Mouse (Mus musculus): ENCODE results near the gene Psd4.

Gene Psd4

DNA sequence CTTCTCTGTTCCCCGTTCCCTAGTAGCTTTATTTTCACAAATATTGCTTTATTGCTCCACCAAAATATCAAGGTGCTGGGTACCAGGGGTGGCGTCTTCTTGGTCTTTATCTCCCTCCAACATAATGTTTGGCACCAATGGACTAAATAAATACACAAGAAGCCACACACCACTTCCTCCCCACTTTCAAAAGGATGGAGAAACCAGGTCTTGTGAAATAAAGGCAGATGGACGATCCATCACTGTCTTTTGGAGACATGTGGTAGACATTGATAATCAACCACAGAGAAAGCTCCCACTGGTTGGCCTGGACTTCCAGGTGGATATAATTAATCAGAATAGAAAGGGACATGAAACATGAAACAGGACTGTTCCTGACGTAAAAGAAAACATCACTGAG, 62.4 kb downstream of the Psd4 start:
- in situ Hi-C loops (cut with MboI, MseI): no loop called here

DNA sequence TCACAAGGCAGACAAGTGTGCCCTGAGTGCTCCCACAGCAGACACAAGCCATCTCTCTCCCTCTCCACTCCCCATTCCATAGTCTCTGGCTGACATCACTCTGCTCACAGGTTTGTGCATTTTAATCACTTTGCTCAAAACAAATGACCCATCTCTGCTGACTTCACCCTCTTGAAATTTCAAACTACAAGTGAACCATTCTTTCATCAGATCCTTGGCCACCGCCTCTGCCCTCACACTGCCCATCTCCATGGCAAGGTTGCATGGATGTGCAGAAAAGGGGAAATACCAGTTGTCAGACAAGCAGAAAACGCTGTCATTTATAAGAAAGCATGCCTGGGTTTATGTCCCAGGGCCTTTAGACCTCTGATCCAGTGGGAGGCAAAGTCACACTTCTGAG, 67.3 kb downstream of the Psd4 start:
- in situ Hi-C loops (cut with MboI, MseI): no loop called here

DNA sequence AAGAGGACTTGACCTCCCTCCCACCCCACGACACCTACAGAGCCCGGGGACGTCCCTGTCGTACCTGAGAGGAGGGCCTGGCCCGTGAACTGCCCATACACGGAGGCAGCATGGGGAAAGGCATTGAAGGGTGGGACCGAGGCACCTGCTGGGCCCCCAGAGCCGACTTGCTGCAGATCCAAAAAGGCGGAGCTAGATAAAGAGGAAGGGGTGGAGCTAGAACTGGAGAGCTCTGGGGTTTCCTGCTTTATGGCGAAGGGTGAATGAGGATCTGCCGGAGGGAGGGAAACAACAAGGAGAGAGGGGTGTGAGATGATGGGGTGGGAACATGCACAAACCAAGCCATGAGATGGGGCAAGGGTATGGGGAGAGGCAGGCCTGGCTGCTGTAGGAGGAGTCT, 68.3 kb downstream of the Psd4 start:
- in situ Hi-C loops (cut with MboI, MseI): no loop called here

DNA sequence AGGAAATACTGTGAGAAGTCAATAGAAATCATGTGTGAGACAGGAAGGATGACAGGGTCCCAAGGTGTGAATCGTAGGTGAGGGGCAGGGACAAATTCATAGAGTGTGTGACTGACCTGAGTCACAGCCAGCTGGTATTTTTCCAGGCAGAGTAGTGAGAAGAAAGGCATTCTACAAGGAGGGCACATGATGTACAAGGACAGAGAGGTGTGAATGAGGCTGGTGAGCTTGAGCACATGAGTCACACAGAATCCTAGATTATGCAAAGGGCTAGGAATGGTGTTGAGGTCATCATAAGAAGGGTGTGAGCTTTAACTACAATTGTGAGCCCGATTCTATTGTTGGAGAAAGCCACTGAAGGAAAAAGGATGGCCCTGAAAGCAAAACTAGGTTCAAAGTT, 72.7 kb downstream of the Psd4 start:
- in situ Hi-C loops (cut with MboI, MseI): no loop called here

DNA sequence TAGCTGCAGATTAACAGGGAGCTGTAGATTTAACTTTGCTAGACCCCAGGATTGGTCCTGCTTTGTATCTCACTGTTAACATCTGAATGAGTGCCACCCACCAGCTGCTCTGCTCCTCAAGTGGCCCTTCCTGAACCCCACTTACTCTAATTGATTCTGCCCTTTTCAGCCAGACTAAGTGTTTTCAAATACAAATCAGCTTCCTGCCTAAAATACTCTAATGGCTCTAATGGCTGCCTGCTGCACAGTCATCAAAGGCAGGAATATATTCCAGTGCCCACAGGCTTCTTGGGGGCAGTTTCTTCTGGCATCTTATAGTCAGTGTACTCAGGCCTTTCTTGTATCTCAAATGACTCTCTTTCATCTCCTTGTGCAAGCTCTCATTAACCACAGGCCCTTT, 74.5 kb downstream of the Psd4 start:
- in situ Hi-C loops (cut with MboI, MseI): no loop called here

DNA sequence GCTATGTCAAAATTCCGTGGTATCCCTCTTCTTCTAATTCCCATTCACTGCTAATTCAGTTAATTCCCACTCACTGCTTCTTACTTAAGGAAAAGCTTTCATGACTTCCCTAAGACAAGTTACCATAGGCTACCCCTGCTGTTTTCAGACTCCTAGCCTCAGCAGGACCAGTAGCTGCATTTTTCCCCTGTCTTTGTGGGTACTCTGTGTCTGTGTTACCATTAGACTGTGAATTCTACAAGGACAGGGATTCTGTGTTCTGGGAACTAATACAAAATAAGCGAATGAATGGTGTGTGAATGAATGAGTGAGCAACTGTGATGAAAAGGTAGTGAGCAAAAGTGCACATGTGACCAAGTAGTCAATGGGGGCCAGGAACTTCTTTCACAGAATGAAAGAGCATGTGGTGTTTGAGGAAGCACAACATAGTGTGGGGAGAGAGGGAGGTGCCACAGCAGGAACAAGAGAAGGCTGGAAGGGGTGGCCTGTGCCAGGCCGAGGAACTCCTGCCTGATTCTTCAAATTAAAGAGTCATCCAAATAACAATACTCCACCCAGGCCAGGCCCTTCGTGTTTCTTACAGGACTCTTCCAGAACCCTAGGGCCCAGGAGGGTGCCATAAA, 75.0 kb downstream of the Psd4 start:
- in situ Hi-C loops (cut with MboI, MseI): no loop called here

DNA sequence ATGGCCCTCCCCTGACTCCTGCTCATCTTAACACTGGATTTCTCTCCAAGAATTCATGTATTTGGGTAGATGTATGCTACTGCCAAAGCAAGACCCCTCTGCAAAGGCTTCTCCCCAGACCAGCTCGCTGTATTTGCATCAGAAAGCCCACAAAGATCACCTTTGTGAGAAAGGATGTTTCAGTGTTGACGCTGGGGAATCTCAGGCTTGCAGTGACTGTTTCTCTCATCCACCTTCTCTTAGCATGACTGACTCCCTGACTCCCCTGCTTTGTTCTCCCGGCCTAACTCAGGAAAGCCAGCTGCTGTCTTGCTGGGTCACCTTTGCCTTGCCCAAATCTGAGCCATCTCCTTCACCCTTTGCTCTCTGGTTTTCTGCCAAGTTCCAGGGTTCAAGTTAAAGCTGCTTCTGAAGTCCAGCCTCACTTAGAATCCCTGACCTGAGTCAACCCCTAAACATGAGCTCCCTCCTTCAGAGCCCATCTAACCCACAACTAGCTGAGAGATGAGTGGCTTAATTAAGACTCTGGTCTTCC, 75.9 kb downstream of the Psd4 start:
- in situ Hi-C loops (cut with MboI, MseI): no loop called here

DNA sequence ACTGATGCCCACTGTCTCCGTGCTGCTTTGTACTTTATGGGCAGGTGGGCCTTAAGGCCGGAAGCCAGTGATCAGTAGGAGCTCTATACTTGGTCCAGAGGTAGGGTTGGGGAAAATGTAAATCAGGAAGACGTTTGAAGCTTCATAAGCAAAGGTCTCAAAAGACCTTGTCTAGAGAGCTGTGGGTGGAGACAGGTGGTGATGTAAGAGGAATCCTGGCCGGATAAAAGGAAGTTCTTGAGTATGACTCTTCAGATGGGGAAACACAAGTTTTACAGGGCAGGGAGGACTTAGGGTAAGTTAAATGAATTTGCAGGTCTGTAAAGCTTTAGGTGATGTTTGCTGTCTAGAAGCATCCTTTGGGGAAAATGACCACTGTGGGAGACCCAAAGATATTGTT, 81.7 kb downstream of the Psd4 start:
- in situ Hi-C loops (cut with MboI, MseI): no loop called here

DNA sequence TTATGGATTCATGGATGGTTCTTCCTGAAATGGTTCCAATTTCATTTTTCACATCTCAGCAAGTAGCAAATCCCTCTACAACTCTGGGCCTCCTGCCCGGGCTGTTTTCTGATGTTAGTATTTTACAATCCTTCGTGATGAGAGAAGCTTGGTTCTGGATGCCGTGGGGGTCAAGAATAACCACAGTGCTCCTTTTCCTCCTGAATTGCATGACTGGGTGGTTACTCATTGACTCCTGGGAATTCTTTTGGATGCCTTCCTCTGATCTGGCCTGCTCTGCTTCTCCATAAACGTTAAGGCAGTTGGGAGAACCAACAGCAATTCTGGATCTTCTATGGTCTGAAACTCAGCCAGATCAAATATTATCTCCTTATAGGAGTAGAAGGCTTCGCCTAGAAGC, 85.8 kb downstream of the Psd4 start:
- in situ Hi-C loops (cut with MboI, MseI): no loop called here

DNA sequence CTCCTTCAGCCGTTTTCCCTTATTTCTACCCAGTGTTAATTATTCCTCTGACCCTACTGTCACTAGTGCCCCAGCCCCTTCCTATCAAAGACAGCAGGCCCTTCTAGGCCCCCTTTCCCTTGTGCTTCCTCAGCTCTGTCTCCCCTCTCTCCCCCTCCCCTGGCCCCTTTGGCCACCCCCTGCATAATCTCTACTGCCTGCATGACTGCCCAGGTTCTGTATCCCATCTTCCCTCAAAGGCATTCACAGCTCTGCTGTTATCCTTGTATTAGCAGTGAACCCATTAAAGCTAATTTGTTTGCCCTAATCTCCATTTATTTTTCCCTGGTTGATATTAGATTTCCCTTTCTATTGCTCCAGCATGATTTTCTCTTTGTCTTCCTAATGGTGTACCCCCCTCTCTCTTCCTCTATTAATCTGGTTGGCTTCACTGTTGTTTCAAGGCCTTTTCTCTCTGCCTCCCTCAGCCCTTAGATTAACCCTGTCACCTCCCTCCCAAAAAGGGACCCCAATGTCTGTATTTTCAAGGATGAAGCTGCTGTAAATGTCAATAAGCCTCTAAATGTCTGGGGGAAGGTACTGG, 87.1 kb downstream of the Psd4 start:
- in situ Hi-C loops (cut with MboI, MseI): no loop called here

DNA sequence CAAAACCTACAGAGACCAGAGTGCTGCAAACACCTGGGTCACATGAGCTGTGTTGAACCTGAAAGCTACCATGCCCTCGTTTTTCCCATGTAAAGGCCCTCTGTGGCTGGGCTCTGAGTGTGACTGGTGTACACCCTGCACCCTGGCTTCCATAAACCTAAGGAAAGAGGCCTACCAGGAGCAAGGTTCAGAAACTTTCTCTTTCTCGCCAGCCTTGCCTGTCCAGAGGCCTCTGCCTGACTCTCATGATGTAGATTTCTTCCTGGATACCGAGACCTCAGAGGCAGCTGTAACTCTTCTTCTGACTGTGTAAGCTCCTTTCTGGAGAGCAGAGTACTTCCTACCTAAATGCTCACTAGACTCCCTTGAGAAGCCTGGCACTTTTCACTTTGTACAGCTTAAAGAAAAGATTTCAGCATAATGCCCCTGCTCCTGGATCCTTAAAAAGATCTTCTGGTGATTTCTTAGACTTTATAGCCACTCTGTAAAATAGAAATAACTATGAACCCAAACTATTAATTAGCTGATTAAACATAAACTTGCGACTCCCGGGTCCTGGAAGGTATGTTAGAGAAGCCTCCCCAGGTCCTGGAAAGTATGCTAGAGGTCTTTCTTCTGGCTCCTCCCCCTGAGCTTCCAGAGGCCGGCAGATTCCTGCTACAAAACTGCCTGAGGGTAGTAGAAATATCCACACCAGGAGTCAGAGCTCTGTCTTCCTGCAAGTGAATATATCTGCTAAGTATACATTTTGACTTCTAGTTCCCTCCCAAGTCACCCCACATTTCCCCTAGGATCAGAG, 87.9 kb downstream of the Psd4 start:
- in situ Hi-C loops (cut with MboI, MseI): no loop called here

DNA sequence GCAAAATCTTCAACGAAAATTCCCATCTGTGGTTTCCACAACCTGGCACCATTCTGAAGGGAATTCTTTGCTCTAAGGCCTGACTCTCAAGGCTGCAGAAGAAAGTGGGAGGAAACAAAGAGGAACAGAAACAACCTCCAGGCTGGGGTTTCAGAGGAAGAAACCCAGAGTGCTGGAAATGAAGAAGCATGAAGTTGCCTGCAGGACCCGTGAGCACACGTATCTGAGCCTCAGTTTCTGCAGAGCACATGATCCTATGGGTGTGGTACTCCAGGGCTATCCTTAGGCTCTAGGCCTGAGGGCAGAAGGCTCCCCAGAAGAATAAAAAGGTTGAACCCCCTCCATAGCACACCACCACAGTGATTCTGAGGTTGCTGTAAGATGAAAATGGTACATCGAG, 89.5 kb downstream of the Psd4 start:
- in situ Hi-C loops (cut with MboI, MseI): no loop called here

DNA sequence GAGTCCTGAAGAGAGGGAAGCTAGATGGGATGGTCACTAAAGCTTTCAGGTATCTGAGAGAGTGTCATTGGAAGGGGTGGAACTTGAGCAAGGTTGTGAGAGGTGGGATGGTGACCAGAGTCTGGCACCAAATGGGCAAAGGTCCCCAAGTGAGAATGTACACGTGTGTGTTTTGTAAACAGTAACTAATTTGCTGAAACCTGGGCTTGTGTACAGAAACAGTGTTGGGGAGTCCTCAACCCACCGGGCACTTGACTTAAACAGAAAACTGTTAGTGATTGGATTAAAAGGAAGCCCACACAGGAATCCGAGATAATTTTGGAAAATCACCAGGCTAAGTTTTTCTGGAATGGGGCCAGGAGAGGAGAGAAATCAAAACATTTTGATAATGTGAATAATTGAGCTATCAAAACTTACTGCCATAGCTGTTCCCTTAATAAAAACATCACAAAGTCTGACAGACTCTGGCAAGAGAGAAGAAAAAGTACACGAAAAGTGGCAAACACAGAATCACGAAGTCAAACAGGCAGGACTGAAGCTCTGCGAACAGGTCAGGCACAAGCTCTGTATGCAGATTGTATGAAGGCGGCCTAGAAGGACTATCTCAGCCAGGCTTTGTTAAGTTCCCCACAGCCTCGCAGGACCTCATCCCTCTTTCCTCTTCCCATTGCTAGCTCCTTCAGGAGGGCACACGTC, 92.9 kb downstream of the Psd4 start:
- in situ Hi-C loops (cut with MboI, MseI): no loop called here

DNA sequence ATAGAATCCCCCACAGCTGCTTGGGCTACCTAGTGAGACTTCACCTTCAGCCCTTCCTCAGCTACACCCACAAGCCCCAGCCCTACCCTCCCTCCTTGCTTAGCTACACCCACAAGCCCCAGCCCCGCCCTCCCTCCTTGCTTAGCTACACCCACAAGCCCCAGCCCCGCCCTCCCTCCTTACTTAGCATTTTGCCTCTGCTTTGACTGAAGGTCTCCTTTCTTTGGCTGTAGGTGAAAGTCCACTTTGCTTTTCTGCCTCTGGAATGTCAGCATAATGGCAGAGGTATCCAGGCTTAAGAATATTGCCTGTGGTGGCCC, 93.4 kb downstream of the Psd4 start:
- in situ Hi-C loops (cut with MboI, MseI): no loop called here

Measured in T-helper 1 cell (primary cell).